Mouse (Mus musculus): ENCODE measurements around the gene Dnase1l2. TPM values are rescaled to one million over a fixed set of nuclear protein-coding genes. Genes with fewer than 3 reads are reported as not detected.
A peak's percentile ranks its signal among the peaks of the same experiment; 100 is the strongest.
"Not testable (repeated sequence)": the region's sequence is repeated elsewhere in the genome, so short reads cannot be mapped to it uniquely, and the experiment has no call there.

Gene Dnase1l2
- total RNA-seq, 2 experiments from 2014 or later: 1.0 to 1.3 TPM

DNA sequence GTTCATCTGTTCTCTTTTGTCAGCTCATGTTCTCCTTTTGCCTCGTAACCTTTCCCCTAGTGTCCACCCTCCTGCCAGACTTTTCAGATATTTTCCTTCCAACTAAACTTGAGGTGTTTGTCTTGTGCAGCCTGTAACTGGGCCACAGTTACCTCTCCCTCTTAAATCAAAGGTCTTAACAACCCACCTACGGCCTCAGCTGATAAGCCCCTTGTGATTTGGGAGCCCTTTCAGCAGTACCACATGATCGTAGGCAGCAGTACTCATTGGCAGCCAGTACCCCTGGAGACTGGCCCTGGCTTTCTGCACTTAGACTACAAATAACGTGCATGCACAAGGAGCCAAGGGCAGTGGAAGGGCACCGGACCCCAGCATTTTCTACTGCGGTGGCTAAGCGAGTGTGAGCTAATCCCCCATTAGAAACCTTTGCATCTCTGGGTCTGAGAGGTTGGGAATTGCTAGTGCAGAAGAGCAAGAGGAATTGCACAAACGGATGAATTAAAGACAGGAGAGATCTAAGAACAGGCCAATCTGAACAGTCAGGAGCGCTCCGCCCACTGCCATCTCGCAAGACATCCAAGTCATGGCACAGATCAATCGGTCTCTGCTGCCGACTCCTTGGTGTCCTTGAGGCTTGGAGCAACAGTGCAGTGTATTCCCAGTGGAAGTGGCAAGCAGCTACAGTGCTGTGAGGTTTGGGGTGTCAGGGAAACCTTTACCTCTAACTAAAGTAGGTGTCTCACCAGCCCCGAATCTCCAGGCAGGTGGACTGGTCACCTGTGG is 13.5 kb downstream of the Dnase1l2 start:
- peak; percentile 58 for DNase-seq (ENCODE audit: low spot score)

DNA sequence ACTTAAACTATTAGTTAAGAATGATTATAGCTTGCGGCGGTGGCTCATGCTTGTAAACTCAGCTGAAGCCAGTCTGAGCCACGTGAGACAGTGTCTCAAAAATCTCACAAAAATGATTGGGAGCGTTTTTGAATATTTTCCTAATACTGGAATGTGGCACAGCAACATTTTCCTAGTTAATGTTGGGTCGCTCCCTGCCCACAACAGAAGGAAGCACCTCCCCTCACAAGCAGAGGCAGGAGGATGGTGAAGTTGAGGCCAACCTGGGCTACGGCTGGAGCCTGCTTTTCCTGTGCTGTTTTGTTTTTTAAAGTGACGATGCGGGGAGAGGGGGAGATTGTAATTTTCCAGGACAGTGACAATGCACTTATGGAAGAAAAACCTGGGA is 15.7 kb downstream of the Dnase1l2 start:
- DNase-seq (ENCODE audit: low spot score): no peak

DNA sequence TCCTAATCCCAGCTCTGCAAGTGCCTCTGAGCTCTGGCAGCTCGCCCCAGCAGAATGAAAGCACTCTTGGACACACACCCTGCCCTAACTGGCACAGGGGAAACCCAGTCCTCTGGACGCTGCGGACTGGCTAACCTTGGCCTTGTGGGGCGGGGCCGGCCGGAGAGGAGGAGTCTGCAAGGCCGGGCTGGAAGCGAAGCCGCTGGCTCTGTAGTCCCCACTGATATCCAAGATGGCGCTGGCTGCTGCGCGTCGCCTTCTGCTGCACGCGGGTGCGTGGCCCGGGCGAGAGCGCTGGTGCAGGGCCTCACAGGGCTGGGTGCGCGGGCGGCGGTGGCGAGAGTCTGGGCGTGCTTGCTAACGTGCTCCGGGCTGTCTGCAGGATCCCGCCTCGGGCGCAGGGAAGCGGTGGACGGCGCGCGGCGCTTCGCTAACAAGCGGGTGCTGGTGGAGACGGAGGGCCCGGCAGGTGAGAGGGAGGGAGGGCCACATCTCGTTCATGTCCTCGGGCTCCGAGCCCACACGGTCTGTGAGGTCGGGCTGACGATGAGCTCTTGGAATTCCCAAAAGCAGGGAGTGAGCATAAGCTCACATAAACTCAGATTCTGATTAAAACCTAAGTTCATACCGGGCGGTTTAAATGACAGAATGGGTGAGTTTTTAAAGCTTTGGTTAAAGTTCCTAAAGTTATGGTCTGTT is 16.3 kb downstream of the Dnase1l2 start, which contains the start of gene Eci1:
Gene Eci1, plus strand, starts transcription at position 171 of the 699 bp plus-strand sequence.
- DNase-seq (ENCODE audit: low spot score): peak; percentile 97

DNA sequence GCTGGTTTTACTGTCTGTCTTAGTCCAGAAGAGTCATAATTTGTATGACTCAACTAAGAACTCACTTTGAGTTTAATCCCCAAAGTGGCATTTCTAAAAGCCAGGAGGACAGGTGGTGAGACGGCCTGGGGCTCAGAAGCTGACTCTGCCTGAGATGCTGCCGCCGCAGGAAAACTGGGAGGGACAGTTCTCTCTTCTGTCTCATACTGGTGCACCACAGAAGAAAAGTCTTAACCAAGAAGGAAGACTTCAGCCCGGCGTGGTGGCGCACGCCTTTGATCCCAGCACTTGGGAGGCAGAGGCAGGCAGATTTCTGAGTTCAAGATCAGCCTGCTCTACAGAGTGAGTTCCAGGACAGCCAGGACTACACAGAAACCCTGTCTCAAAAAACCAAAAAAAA is 17.0 kb downstream of the Dnase1l2 start:
- DNase-seq (ENCODE audit: low spot score): no peak

DNA sequence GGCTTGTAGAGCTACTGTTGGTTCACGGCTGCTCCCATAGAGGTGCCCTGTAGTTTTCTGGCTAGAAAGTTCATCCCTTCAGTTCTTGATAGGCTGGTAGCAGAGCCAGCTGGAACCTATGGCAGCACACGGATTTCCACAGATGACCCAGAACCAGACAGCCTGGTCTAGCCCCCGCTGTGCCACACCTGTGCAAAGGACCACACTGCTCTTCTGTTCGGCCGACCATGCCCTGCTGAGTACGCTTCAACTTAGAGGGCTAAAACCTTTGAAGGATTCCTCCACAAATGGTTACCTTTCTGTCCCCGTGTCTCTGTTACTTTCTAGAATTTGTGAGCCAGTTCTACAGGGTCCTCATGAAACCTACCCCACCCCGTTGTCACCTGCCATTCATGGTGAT is 17.6 kb downstream of the Dnase1l2 start:
- DNase-seq (ENCODE audit: low spot score): not testable (repeated sequence)

DNA sequence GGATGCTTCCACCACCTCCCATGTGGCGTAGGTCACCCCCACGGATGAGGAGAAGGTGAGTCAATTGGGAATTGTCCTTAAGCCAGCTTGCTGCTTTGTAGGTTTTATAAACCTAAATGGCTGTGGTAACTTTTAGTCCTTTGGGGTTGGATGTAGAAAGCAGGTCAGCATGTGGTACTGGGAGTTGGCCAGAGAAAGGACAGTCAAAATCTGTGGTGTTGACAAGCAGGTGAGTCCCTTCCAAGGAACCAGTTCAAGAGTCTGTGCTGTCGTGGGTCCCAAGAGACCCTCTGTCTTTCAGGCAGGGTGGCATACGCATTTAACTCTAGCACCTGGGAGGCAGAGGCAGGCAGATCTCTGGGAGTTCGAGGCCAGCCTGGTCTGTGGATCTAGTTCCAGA is 18.4 kb downstream of the Dnase1l2 start:
- DNase-seq (ENCODE audit: low spot score): no peak

DNA sequence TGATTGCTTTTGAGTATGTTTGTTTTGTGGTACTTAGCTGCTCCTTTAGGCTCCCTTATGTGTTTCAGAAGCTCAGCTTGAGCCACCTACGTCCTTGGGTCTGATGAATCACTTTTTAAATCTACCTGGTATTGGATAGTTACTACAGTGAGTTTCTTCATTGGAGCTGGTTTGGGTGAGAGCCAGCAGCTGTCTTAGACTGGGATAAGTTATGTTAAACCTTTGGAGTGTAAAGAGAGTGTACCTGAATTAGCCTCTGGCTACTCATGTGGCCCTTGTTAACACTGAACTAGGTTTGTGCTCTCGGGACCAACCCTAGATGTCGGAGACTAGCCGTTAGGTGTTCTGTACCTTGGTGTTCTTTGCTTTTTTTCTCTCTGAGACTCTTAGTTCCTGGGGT is 19.8 kb downstream of the Dnase1l2 start:
- DNase-seq (ENCODE audit: low spot score): no peak

DNA sequence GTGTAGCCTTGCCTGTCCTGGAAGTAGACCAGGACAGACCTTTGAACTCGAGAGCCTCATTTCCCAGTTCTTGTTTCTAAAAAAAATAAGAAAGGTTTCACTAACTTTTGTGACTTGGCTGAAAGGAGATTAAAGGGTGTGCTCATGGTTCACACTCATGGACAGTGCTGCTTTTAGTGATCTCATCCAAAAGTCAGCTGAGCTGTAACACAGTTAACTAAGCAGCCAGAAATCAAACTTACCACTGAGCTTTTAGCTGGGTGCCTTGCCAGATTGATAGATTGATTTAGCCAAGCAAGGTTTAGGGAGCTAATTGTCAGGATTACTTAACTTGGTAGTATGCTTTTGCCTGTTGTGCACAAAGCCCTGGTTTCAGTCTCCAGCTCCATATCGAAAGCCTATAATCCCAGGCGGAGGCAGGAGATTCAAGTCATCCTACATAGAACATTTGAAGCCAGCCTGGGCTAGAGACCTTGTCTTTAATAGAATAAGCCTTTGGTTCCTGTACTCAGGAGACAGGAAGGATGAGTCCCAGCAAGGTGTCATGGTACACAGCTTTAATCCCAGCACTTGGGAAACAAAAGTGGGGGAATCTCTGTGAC is 26.8 kb downstream of the Dnase1l2 start:
- no peak for DNase-seq (ENCODE audit: low spot score)

DNA sequence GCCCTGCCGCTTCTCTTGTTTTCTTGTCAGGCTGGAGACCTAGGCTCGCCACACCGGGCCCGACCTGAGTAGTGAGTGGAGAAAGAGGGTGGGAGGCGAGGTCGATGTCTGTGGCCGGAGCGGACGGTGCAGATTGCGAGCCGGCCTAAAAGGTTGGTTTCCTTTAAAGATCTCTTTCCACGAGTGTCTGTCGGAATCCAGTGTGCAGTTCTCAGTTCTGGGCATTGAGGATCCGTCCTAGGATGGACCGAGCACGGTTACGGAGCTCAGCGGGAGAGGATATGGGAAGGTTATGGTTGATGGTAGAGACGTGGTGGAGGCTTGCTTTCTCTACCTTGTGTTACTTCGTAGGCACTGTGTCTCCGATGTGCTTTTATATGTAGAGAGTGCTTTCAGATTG is 27.9 kb downstream of the Dnase1l2 start:
- no peak for DNase-seq (ENCODE audit: low spot score)

DNA sequence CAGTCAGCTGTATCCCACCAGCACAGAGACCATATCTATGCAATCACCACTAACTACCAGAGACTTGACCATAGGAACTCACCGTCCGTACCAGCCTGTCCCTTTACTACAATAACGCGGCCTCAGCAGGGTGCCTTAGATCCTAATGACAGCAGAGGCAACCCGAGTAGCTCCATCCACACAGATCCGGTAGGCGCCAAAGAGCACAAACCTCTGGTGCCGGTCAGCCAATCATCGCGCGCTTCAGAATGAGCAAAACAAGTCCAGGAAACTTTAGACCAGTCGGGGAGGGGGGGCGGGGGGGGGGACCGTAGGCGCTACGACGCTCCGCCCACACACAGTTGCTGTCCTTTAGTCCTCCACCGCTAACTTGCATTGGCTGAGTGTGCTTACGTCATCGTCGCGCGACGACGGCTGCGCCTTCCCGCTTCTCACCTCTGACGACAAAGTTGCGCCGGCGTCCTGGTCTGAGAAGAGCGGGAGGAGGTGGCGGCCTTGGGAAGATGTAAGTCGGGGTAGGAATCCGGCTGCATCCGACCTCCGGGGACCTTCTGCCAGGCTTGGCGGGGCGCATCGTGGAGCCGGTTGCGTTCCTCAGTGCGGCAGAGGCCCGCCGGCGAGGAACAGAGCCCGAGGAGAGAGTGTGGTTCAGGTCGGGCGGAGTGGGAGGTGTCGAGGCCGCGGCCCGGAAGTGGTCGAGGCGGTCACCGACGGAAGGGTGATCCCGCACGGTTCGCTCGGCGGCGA is 28.5 kb downstream of the Dnase1l2 start, which contains the start of gene Rnps1:
Gene Rnps1, plus strand, starts transcription at position 336 of the 747 bp plus-strand sequence.
- DNase-seq (ENCODE audit: low spot score): peak; percentile 92

DNA sequence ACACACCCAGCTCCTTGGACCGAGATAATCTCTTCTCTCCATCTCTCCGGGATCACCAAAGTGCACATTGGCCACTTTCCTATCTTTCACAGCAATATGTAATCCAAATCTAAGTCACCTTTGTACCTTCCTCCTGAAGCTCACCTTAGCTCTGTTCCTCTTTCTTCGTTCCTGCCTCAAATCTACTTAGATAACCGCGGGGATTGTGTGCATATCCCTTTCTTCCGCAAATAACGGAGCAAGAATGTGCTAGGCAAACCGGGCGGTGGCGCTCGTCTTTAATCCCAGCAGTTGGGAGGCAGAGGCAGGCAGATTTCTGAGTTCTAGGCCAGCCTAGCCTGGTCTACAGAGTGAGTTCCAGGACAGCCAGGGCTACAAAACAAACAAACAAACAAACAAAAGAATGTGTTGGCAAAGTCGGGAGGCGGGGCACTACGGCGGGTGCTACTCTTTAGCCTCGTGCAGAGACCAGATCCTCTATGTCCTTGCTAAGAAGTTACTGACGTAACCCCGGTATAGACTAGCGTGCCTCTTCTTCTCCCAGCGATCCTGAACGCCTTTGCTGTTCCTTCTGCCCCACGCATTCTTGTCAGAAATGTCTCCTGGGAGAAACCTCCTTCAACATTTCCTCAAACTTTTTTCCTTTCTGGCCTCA is 29.2 kb downstream of the Dnase1l2 start:
- DNase-seq (ENCODE audit: low spot score): peak; percentile 15

DNA sequence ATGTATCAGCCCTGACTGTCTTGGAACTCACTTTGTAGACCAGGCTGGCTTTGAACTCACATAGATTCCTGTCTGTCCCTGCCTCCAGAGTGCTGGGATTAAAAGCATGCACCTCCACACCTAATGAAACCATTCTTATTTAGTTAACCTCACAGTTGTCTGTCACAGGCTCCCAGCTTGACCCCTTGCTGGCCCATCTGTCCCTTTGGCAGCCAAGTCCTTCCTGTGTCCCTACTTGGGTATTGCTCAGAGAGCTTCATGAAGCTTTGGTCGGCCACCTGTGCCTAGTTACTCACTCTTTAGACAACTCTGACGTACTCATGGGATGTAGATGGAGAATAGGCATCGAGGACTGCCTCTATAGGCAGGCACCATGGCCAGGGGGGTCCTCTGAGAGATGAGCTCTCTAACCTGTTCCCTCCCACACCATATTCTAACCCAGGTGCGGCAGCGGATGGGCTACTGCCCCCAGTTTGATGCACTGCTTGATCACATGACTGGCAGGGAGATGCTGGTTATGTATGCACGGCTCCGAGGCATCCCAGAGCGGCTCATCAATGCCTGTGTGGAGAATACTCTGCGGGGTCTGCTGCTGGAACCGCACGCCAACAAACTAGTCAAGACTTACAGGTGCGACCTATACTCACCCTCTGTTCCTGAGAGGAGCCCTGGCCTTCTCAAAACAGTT is 35.6 kb downstream of the Dnase1l2 start:
- no peak for DNase-seq (ENCODE audit: low spot score)

GRCm38 (mm10) chr17:24402371-24402770 is 40.5 kb downstream of the Dnase1l2 start:
- DNase-seq (ENCODE audit: low spot score): no peak

DNA sequence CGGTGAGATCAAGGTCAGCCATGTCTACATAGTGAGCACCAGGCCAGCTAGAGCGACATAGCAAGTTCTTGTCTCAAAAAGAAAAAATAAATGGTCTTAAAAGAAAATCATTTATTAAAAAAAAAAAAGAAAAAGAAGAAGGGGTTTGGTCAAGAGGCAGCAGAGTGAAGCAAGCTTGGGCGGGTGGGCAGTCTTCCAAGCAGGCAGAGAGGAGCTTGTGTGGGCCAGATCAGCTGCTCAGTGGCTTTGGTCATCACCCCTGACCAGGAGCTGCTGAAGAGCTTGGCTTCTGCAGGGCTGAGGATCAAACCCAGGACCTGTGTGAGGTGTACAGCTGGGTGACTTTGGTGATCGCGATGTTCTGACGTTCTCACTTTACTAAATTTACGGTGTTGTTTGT is 48.4 kb downstream of the Dnase1l2 start:
- no peak for DNase-seq (ENCODE audit: low spot score)

DNA sequence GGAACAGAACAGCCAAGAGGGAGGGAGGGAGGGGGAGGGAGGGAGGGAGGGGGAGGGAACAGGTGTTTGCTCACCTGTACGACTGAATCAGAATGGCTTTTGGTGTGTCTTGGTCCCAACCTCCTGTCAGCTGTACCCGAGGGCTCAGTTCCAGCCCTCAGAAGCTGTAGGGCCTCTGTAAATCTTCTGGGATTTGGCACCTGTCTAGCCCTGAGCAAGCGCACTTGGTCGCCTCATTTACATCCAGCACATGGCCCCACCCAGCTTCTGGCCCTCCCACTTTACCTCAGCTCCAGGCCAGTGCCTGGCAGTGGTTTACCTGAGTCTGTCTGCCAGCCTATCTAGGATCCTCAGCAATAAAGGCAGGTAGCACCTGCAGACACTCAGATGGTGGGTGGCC is 49.4 kb downstream of the Dnase1l2 start:
- DNase-seq (ENCODE audit: low spot score): no peak

DNA sequence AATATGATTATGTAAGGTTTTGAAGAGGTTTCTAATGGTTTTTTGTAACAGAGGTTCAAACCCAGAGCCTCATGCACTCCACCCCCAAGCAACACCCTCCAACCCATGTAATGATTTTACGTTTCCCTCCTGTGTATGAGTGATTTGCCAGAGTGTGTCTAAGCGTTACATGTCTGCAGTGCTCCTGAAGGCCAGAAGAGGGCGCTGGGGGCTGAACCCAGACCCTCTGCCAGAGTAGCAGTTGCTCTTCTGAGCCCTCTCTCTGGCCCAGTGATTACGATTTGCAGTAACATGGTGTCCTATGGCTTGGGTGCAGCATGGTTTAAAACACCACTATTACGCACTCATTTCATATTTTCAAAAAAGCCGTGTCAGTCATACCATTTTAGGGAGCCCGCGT is 51.8 kb downstream of the Dnase1l2 start:
- no peak for DNase-seq (ENCODE audit: low spot score)

All from gastrocnemius, adult 18-20 months (tissue).